Mouse (Mus musculus) left cerebral cortex, postnatal 10 days (tissue): ENCODE results near the gene Gm11437. TPM values are rescaled to one million over a fixed set of nuclear protein-coding genes. Genes with fewer than 3 reads are reported as not detected.

ENCODE experiments used
- total RNA-seq, 2 experiments: library from RNA; stranded (reverse); gene quantifications; 2 replicates each; pipeline ENCODE4 v1.2.3; 2021

The Gm11437 gene
- total RNA-seq, 2 experiments from 2014 or later, result not detected

Other genes with a start within 250 kb of the Gm11437 start
- gene Ddx52, start 225.4 kb downstream of the Gm11437 start, total RNA-seq, result 10 to 100 TPM; 12.4 to 12.5 TPM
- gene Synrg, start 203.0 kb downstream of the Gm11437 start, total RNA-seq, result 10 to 100 TPM; 46.6 to 50.9 TPM
- gene Dusp14, start 98.2 kb downstream of the Gm11437 start, total RNA-seq, result 10 to 100 TPM; 28.2 to 29.4 TPM
- 10 to 100 TPM; 37.8 to 39.6 TPM for gene Tada2a, start 37.9 kb downstream of the Gm11437 start, total RNA-seq
- 100 to 1,000 TPM; 113 to 129 TPM for gene Acaca, start 37.8 kb downstream of the Gm11437 start, total RNA-seq